Mouse (Mus musculus) myocyte (in vitro differentiated cells): ENCODE results near the gene Fstl3.

Experiments used
- MYOD1 ChIP-seq, 3 experiments: IDR thresholded peaks; one replicate each; pipeline ENCODE4 v1.6.1; 2011; ENCODE audit warnings: control low read depth in 2 of 3, low read depth in 2 of 3, mild to moderate bottlenecking in 2 of 3, moderate library complexity in 1 of 3; ENCODE audit not compliant: insufficient read length in 2 of 3, control insufficient read depth in 1 of 3
- MYOG ChIP-seq, 3 experiments: IDR thresholded peaks; one replicate each; pipeline ENCODE4 v1.6.1; 2011; ENCODE audit warnings: control low read depth in 2 of 3, low read depth in 2 of 3, mild to moderate bottlenecking in 2 of 3; ENCODE audit not compliant: insufficient read length in 2 of 3, control insufficient read depth in 1 of 3, insufficient read depth in 1 of 3
- POLR2A ChIP-seq: IDR thresholded peaks from one replicate; pipeline ENCODE4 v1.6.1; 2011; ENCODE audit warnings: low read depth, mild to moderate bottlenecking, control low read depth, moderate library complexity; ENCODE audit not compliant: insufficient read length

DNA sequence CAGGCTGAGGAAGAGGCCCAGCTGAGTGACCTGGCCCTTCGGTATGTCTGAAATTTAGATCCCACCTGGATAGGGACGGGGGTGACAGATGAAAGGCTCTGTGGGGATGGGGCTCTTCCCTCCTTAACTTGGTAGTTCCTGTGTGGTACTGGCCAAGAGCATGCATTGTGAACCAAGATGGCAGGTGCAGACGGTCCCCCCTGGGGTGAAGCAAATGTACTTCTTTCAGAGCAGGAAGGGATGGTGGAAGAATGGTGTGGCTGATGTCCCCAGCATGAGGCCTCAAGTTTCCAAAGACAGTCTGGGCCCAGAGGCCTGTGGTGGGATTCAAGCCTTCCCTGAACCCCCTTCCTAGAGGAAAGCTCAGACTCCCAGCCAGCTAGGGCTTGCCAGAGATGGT lies 21.2 kb upstream of the Fstl3 start:
- TF ChIP-seq MYOD1 (IDR thresholded peaks at IDR 0.05; ENCODE audit: control insufficient read depth in 1 of 3, insufficient read length in 2 of 3, low read depth in 2 of 3) (no peak), POLR2A (no peak), MYOG (IDR thresholded peaks at IDR 0.05; ENCODE audit: control insufficient read depth in 1 of 3, insufficient read depth in 1 of 3, insufficient read length in 2 of 3, low read depth in 2 of 3) (no peak)
